Mouse (Mus musculus): ENCODE results near the gene Rtcb. TPM values are rescaled to one million over a fixed set of nuclear protein-coding genes. Genes with fewer than 3 reads are reported as not detected.

Rtcb gene
- polyA plus RNA-seq (2012; ENCODE audit: insufficient read depth, insufficient read length, missing spikeins): 62.7 and 68.6 TPM in 2 replicates

- peak within 1 kb of the TSS; percentile 53 for H3K27ac ChIP-seq (replicated peaks; ENCODE audit: low read depth, low read length)
- peak within 1 kb of the TSS; percentile 96 for H3K4me3 ChIP-seq (ENCODE audit: insufficient read depth, low read depth, low read length)
- peaks cover 3% of the 10 kb centered on the region; the same call in 1 of the 2 replicates for H3K4me1 ChIP-seq (ENCODE audit: control insufficient read depth, insufficient read depth, insufficient read length, low read length)
These were observed at the start of gene Rtcb for GRCm38 (mm10) chr10:85957464-85957950. Gene Rtcb (minus strand): TSS chr10:85957823.

GRCm38 (mm10) chr10:86006455-86006854 is 48.8 kb upstream of the Rtcb start:
- H3K27ac ChIP-seq (replicated peaks; ENCODE audit: low read depth, low read length): no peak overlapping the region

GRCm38 (mm10) chr10:86000447-86000846 is 42.8 kb upstream of the Rtcb start:
- Histone ChIP-seq H3K27ac (replicated peaks; ENCODE audit: low read depth, low read length) (no peak overlapping the region), H3K4me1 (ENCODE audit: control insufficient read depth, insufficient read depth, insufficient read length, low read length) (no peaks in the 10 kb centered on the region), H3K4me3 (ENCODE audit: insufficient read depth, low read depth, low read length) (no peak overlapping the region)

More at GRCm38 (mm10) chr10:86006455-86006854, 48.8 kb upstream of the Rtcb start:
- Histone ChIP-seq H3K4me1 (ENCODE audit: control insufficient read depth, insufficient read depth, insufficient read length, low read length) (no peaks in the 10 kb centered on the region), H3K4me3 (ENCODE audit: insufficient read depth, low read depth, low read length) (no peak overlapping the region)

GRCm38 (mm10) chr10:85994543-85995104 is 37.0 kb upstream of the Rtcb start:
- no peak overlapping the region for H3K27ac ChIP-seq (replicated peaks; ENCODE audit: low read depth, low read length)
- H3K4me1 ChIP-seq (ENCODE audit: control insufficient read depth, insufficient read depth, insufficient read length, low read length): no peaks in the 10 kb centered on the region
- no peak overlapping the region for H3K4me3 ChIP-seq (ENCODE audit: insufficient read depth, low read depth, low read length)

- no peaks in the 10 kb centered on the region for H3K4me1 ChIP-seq (ENCODE audit: control insufficient read depth, insufficient read depth, insufficient read length, low read length)
- H3K4me3 ChIP-seq (ENCODE audit: insufficient read depth, low read depth, low read length): no peak overlapping the region
These were observed 36.2 kb upstream of the Rtcb start for GRCm38 (mm10) chr10:85993836-85994235.

GRCm38 (mm10) chr10:85992412-85992811 is 34.8 kb upstream of the Rtcb start:
- no peak overlapping the region for H3K27ac ChIP-seq (replicated peaks; ENCODE audit: low read depth, low read length)
- H3K4me3 ChIP-seq (ENCODE audit: insufficient read depth, low read depth, low read length): no peak overlapping the region
- H3K4me1 ChIP-seq (ENCODE audit: control insufficient read depth, insufficient read depth, insufficient read length, low read length): no peaks in the 10 kb centered on the region

More at GRCm38 (mm10) chr10:85993836-85994235, 36.2 kb upstream of the Rtcb start:
- H3K27ac ChIP-seq (replicated peaks; ENCODE audit: low read depth, low read length): no peak overlapping the region

GRCm38 (mm10) chr10:85989412-85990115 is 31.9 kb upstream of the Rtcb start:
- H3K27ac ChIP-seq (replicated peaks; ENCODE audit: low read depth, low read length): no peak overlapping the region
- H3K4me1 ChIP-seq (ENCODE audit: control insufficient read depth, insufficient read depth, insufficient read length, low read length): no peaks in the 10 kb centered on the region
- no peak overlapping the region for H3K4me3 ChIP-seq (ENCODE audit: insufficient read depth, low read depth, low read length)

- Histone ChIP-seq H3K27ac (replicated peaks; ENCODE audit: low read depth, low read length) (no peak overlapping the region), H3K4me3 (ENCODE audit: insufficient read depth, low read depth, low read length) (no peak overlapping the region), H3K4me1 (ENCODE audit: control insufficient read depth, insufficient read depth, insufficient read length, low read length) (no peaks in the 10 kb centered on the region)
These were observed 15.3 kb upstream of the Rtcb start for GRCm38 (mm10) chr10:85972915-85973314.

GRCm38 (mm10) chr10:85971826-85972225 is 14.2 kb upstream of the Rtcb start:
- H3K4me1 ChIP-seq (ENCODE audit: control insufficient read depth, insufficient read depth, insufficient read length, low read length): no peaks in the 10 kb centered on the region

GRCm38 (mm10) chr10:85969894-85970620 is 12.4 kb upstream of the Rtcb start:
- H3K27ac ChIP-seq (replicated peaks; ENCODE audit: low read depth, low read length): no peak overlapping the region
- no peaks in the 10 kb centered on the region for H3K4me1 ChIP-seq (ENCODE audit: control insufficient read depth, insufficient read depth, insufficient read length, low read length)
- no peak overlapping the region for H3K4me3 ChIP-seq (ENCODE audit: insufficient read depth, low read depth, low read length)

More at GRCm38 (mm10) chr10:85971826-85972225, 14.2 kb upstream of the Rtcb start:
- Histone ChIP-seq H3K4me3 (ENCODE audit: insufficient read depth, low read depth, low read length) (no peak overlapping the region), H3K27ac (replicated peaks; ENCODE audit: low read depth, low read length) (no peak overlapping the region)

- Histone ChIP-seq H3K27ac (replicated peaks; ENCODE audit: low read depth, low read length) (no peak overlapping the region), H3K4me3 (ENCODE audit: insufficient read depth, low read depth, low read length) (no peak overlapping the region), H3K4me1 (ENCODE audit: control insufficient read depth, insufficient read depth, insufficient read length, low read length) (no peaks in the 10 kb centered on the region)
These were observed 11.1 kb upstream of the Rtcb start for GRCm38 (mm10) chr10:85968731-85969130.

- Histone ChIP-seq H3K27ac (replicated peaks; ENCODE audit: low read depth, low read length) (no peak overlapping the region), H3K4me1 (ENCODE audit: control insufficient read depth, insufficient read depth, insufficient read length, low read length) (no peaks in the 10 kb centered on the region)
These were observed 10.6 kb upstream of the Rtcb start for GRCm38 (mm10) chr10:85968157-85968634.

GRCm38 (mm10) chr10:85967411-85968156 is 10.0 kb upstream of the Rtcb start:
- Histone ChIP-seq H3K27ac (replicated peaks; ENCODE audit: low read depth, low read length) (no peak overlapping the region), H3K4me3 (ENCODE audit: insufficient read depth, low read depth, low read length) (no peak overlapping the region), H3K4me1 (ENCODE audit: control insufficient read depth, insufficient read depth, insufficient read length, low read length) (no peaks in the 10 kb centered on the region)

More at GRCm38 (mm10) chr10:85968157-85968634, 10.6 kb upstream of the Rtcb start:
- H3K4me3 ChIP-seq (ENCODE audit: insufficient read depth, low read depth, low read length): no peak overlapping the region

- Histone ChIP-seq H3K4me1 (ENCODE audit: control insufficient read depth, insufficient read depth, insufficient read length, low read length) (no peaks in the 10 kb centered on the region), H3K27ac (replicated peaks; ENCODE audit: low read depth, low read length) (no peak overlapping the region), H3K4me3 (ENCODE audit: insufficient read depth, low read depth, low read length) (no peak overlapping the region)
These were observed 8.9 kb upstream of the Rtcb start for GRCm38 (mm10) chr10:85966476-85966875.
